In the genomic region with DNA sequence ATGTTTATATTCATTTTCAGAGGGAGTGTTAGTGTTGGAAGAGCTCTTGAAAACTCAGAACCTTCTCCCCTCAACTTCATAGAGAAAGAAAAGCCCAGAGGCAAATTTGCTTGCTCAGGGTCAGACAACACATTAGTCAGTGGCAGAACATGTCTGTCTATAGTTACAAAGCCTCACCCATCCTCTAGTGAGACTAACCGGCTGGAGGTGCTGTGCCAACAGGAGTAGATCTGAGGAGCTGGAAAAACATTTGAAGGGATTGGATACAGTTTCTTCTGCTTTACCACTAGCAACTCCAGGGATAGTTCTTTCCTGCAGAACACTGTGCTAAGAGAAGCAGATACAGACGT, we compare ENCODE assay signal across 8 mouse cellular contexts. TPM values are rescaled to one million over a fixed set of nuclear protein-coding genes. Genes with fewer than 3 reads are reported as not detected.
A peak's percentile ranks its signal among the peaks of the same experiment; 100 is the strongest.
DNase-seq lines count a peak whose midpoint lies in the region; ATAC-seq and TF ChIP-seq lines count a peak whose summit lies in the region.

No protein-coding gene starts in this region.

- peak overlapping the region; percentile 94 for H3K27ac ChIP-seq in kidney, postnatal 0 days
- 0 out of 2 replicates have a peak overlapping the region, but pooled peaks have one; percentile 98 for H3K27ac ChIP-seq in cortical plate, adult 2 months (ENCODE audit: insufficient read depth, low read length)
- H3K27ac ChIP-seq in hindbrain, postnatal 0 days = peak overlapping the region; percentile 86
- peak overlapping the region; percentile 78 for H3K27ac ChIP-seq in midbrain, postnatal 0 days (ENCODE audit: low read depth, low read length)

- 0% methylated on average over 2 of the region's 2 CpGs for WGBS in kidney, postnatal 0 days
- WGBS in hindbrain, postnatal 0 days = 0% methylated on average over 2 of the region's 2 CpGs
- 0% methylated on average over 2 of the region's 2 CpGs for whole genome bisulfite sequencing in midbrain, postnatal 0 days

- DNase-seq in kidney, postnatal 0 days (ENCODE audit: low spot score) = no peak
- DNase-seq in kidney, adult 8-10 months = no peak
- no peak for DNase-seq in hindbrain, postnatal 0 days (ENCODE audit: low spot score)
- peak; percentile 36 for DNase-seq in midbrain, postnatal 0 days (ENCODE audit: low spot score)
- DNase-seq in adrenal gland, postnatal 14 days = no peak
- DNase-seq in T-cell, adult 2 months (ENCODE audit: low spot score) = no peak
- no peak for DNase-seq in kidney, postnatal 10 days

- H3K9ac ChIP-seq in kidney, postnatal 0 days (ENCODE audit: low read depth, low read length) = no peak overlapping the region
- peak overlapping the region; percentile 96; the same call in 1 of the 2 replicates for H3K9ac ChIP-seq in hindbrain, postnatal 0 days (replicated peaks; ENCODE audit: low read length)
- peak overlapping the region; percentile 90; the same call in 1 of the 2 replicates for H3K9ac ChIP-seq in midbrain, postnatal 0 days (replicated peaks; ENCODE audit: low read length, poor library complexity, severe bottlenecking)

- peak; percentile 5; the same call in 1 of the 2 replicates for ATAC-seq in kidney, postnatal 0 days (replicated peaks; ENCODE audit: low FRiP score, low read depth)
- no peak for ATAC-seq in hindbrain, postnatal 0 days
- ATAC-seq in midbrain, postnatal 0 days (ENCODE audit: low FRiP score) = no peak

- no peaks in the 10 kb centered on the region for H3K36me3 ChIP-seq in kidney, postnatal 0 days (ENCODE audit: insufficient read depth, low read length)
- H3K36me3 ChIP-seq in hindbrain, postnatal 0 days (ENCODE audit: insufficient read depth, low read length) = no peaks in the 10 kb centered on the region; the same call in 1 of the 2 replicates
- peaks cover 6% of the 10 kb centered on the region; the same call in 1 of the 2 replicates for H3K36me3 ChIP-seq in midbrain, postnatal 0 days (ENCODE audit: insufficient read depth, low read length)

- H3K4me3 ChIP-seq in kidney, postnatal 0 days (replicated peaks; ENCODE audit: low read depth, low read length) = peak overlapping the region; percentile 96
- H3K4me3 ChIP-seq in cortical plate, adult 2 months (ENCODE audit: insufficient read depth, low read length) = peak overlapping the region; percentile 86
- H3K4me3 ChIP-seq in hindbrain, postnatal 0 days (ENCODE audit: low read length) = peak overlapping the region; percentile 91
- H3K4me3 ChIP-seq in midbrain, postnatal 0 days (ENCODE audit: low read depth, low read length) = peak overlapping the region; percentile 94

- H3K27me3 ChIP-seq in kidney, postnatal 0 days (ENCODE audit: insufficient read depth, low read length) = no peaks in the 10 kb centered on the region
- H3K27me3 ChIP-seq in hindbrain, postnatal 0 days (ENCODE audit: insufficient read depth, low read length) = no peaks in the 10 kb centered on the region
- H3K27me3 ChIP-seq in midbrain, postnatal 0 days (ENCODE audit: insufficient read depth, low read length) = no peaks in the 10 kb centered on the region

- H3K9me3 ChIP-seq in kidney, postnatal 0 days (replicated peaks; ENCODE audit: low read length) = no peaks in the 10 kb centered on the region
- H3K9me3 ChIP-seq in hindbrain, postnatal 0 days (ENCODE audit: low read length) = no peaks in the 10 kb centered on the region
- no peaks in the 10 kb centered on the region for H3K9me3 ChIP-seq in midbrain, postnatal 0 days (ENCODE audit: low read length)

- TF ChIP-seq CTCF in kidney, postnatal 0 days (IDR thresholded peaks at IDR 0.05; ENCODE audit: low read depth) = peak; percentile 33; the same call in 1 of the 2 replicates
- TF ChIP-seq CTCF in cortical plate, adult 2 months (IDR thresholded peaks at IDR 0.05; ENCODE audit: extremely low read depth, insufficient read depth, low read length) = 0 out of 2 replicates have a peak, but pooled peaks have one; percentile 16
- TF ChIP-seq CTCF in hindbrain, postnatal 0 days (IDR thresholded peaks at IDR 0.05; ENCODE audit: low read depth) = peak; percentile 29
- peak; percentile 38 for TF ChIP-seq CTCF in midbrain, postnatal 0 days (IDR thresholded peaks at IDR 0.05)

- peaks cover 15% of the 10 kb centered on the region; the same call in 1 of the 2 replicates for H3K4me1 ChIP-seq in kidney, postnatal 0 days (replicated peaks; ENCODE audit: insufficient read depth, low read length)
- peaks cover 5% of the 10 kb centered on the region for H3K4me1 ChIP-seq in cortical plate, adult 2 months (ENCODE audit: control insufficient read depth, insufficient read depth, low read length)
- peaks cover 13% of the 10 kb centered on the region for H3K4me1 ChIP-seq in hindbrain, postnatal 0 days (ENCODE audit: insufficient read depth, low read length)
- peaks cover 12% of the 10 kb centered on the region for H3K4me1 ChIP-seq in midbrain, postnatal 0 days (ENCODE audit: insufficient read depth, low read length)

- H3K4me2 ChIP-seq in kidney, postnatal 0 days (ENCODE audit: low read length) = peak overlapping the region; percentile 96
- H3K4me2 ChIP-seq in hindbrain, postnatal 0 days (ENCODE audit: low read depth, low read length) = peak overlapping the region; percentile 92
- H3K4me2 ChIP-seq in midbrain, postnatal 0 days (ENCODE audit: low read depth, low read length, poor library complexity, severe bottlenecking) = peak overlapping the region; percentile 90

- no peak for TF ChIP-seq POLR2A in cortical plate, adult 2 months (IDR thresholded peaks at IDR 0.05; ENCODE audit: extremely low read depth, insufficient read depth, low read length)

RNA-seq across cellular contexts. Expression of gene Mink1, which starts 0.8 kb away (rescaled TPM):
- 11.5 and 12.1 TPM in 2 replicates for polyA plus RNA-seq in kidney, postnatal 0 days (2015; fragmentation: Nextera tagmentation; extraction: Ambion mirVana)
- polyA plus RNA-seq in cortical plate, adult 2 months (2012; rRNA removed) = 318 and 325 TPM in 2 replicates
- 56.6 and 73.3 TPM in 2 replicates for total RNA-seq in hindbrain, postnatal 0 days (2014; rRNA removed)
- 13.6 and 15.2 TPM in 2 replicates for polyA plus RNA-seq in hindbrain, postnatal 0 days (2015; fragmentation: Nextera tagmentation; extraction: Ambion mirVana)
- 80.9 and 82.1 TPM in 2 replicates for total RNA-seq in midbrain, postnatal 0 days (2014; rRNA removed)
- 15.6 and 17.1 TPM in 2 replicates for polyA plus RNA-seq in midbrain, postnatal 0 days (2015; fragmentation: Nextera tagmentation; extraction: Ambion mirVana)
- total RNA-seq in adrenal gland, postnatal 14 days (2021) = 52.5 and 58.5 TPM in 2 replicates

RNA-seq across cellular contexts. Expression of gene Pld2, which starts 22.0 kb away (rescaled TPM):
- 6.7 and 7.2 TPM in 2 replicates for polyA plus RNA-seq in kidney, postnatal 0 days (2015; fragmentation: Nextera tagmentation; extraction: Ambion mirVana)
- polyA plus RNA-seq in cortical plate, adult 2 months (2012; rRNA removed) = 21.4 and 24.4 TPM in 2 replicates
- 46.0 and 64.3 TPM in 2 replicates for total RNA-seq in hindbrain, postnatal 0 days (2014; rRNA removed)
- 17.7 and 19.1 TPM in 2 replicates for polyA plus RNA-seq in hindbrain, postnatal 0 days (2015; fragmentation: Nextera tagmentation; extraction: Ambion mirVana)
- total RNA-seq in midbrain, postnatal 0 days (2014; rRNA removed) = 46.8 and 71.5 TPM in 2 replicates
- 18.0 and 19.4 TPM in 2 replicates for polyA plus RNA-seq in midbrain, postnatal 0 days (2015; fragmentation: Nextera tagmentation; extraction: Ambion mirVana)
- total RNA-seq in adrenal gland, postnatal 14 days (2021) = 8.5 and 10.9 TPM in 2 replicates

RNA-seq across cellular contexts. Expression of gene Gm40193, which starts 29.2 kb away (rescaled TPM):
- polyA plus RNA-seq in kidney, postnatal 0 days (2015; fragmentation: Nextera tagmentation; extraction: Ambion mirVana) = not detected in 2 replicates
- not detected in 2 replicates for polyA plus RNA-seq in cortical plate, adult 2 months (2012; rRNA removed)
- not detected in 2 replicates for total RNA-seq in hindbrain, postnatal 0 days (2014; rRNA removed)
- not detected in 2 replicates for polyA plus RNA-seq in hindbrain, postnatal 0 days (2015; fragmentation: Nextera tagmentation; extraction: Ambion mirVana)
- total RNA-seq in midbrain, postnatal 0 days (2014; rRNA removed) = not detected in 2 replicates
- polyA plus RNA-seq in midbrain, postnatal 0 days (2015; fragmentation: Nextera tagmentation; extraction: Ambion mirVana) = not detected in 2 replicates
- not detected in 2 replicates for total RNA-seq in adrenal gland, postnatal 14 days (2021)

RNA-seq across cellular contexts. Expression of gene Psmb6, which starts 36.7 kb away (rescaled TPM):
- 686 and 703 TPM in 2 replicates for polyA plus RNA-seq in kidney, postnatal 0 days (2015; fragmentation: Nextera tagmentation; extraction: Ambion mirVana)
- polyA plus RNA-seq in cortical plate, adult 2 months (2012; rRNA removed) = 240 and 248 TPM in 2 replicates
- total RNA-seq in hindbrain, postnatal 0 days (2014; rRNA removed) = 409 and 504 TPM in 2 replicates
- 829 and 887 TPM in 2 replicates for polyA plus RNA-seq in hindbrain, postnatal 0 days (2015; fragmentation: Nextera tagmentation; extraction: Ambion mirVana)
- 455 and 493 TPM in 2 replicates for total RNA-seq in midbrain, postnatal 0 days (2014; rRNA removed)
- 818 and 874 TPM in 2 replicates for polyA plus RNA-seq in midbrain, postnatal 0 days (2015; fragmentation: Nextera tagmentation; extraction: Ambion mirVana)
- 233 and 258 TPM in 2 replicates for total RNA-seq in adrenal gland, postnatal 14 days (2021)

RNA-seq across cellular contexts. Expression of gene Gltpd2, which starts 42.9 kb away (rescaled TPM):
- 0.56 and 0.87 TPM in 2 replicates for polyA plus RNA-seq in kidney, postnatal 0 days (2015; fragmentation: Nextera tagmentation; extraction: Ambion mirVana)
- polyA plus RNA-seq in cortical plate, adult 2 months (2012; rRNA removed) = not detected in 2 replicates
- total RNA-seq in hindbrain, postnatal 0 days (2014; rRNA removed) = not detected in 2 replicates
- polyA plus RNA-seq in hindbrain, postnatal 0 days (2015; fragmentation: Nextera tagmentation; extraction: Ambion mirVana) = 0.24 and 0.31 TPM in 2 replicates
- total RNA-seq in midbrain, postnatal 0 days (2014; rRNA removed) = not detected in 2 replicates
- 0.21 and 0.25 TPM in 2 replicates for polyA plus RNA-seq in midbrain, postnatal 0 days (2015; fragmentation: Nextera tagmentation; extraction: Ambion mirVana)
- 0.45 and 7.9 TPM in 2 replicates for total RNA-seq in adrenal gland, postnatal 14 days (2021)

Comparison
In these comparisons a context has a peak if more than half of its experiments do, and no peak if none do; other contexts are left out.
1. RNA of gene Mink1, which starts 0.8 kb away (polyA plus RNA-seq): 318 to 325 TPM in cortical plate, adult 2 months; 15.6 to 17.1 TPM in midbrain, postnatal 0 days, 13.6 to 15.2 TPM in hindbrain, postnatal 0 days and 11.5 to 12.1 TPM in kidney, postnatal 0 days; every median in the first group is over 10 times any median in the second.
2. Peak in every context shown above with its lines, with median percentiles within 50 percentile points of each other: H3K27ac ChIP-seq, H3K4me2 ChIP-seq, H3K4me3 ChIP-seq and CTCF ChIP-seq.